Mouse (Mus musculus): Measurements from ENCODE around the gene Dmrtc2. TPM values are rescaled to one million over a fixed set of nuclear protein-coding genes. Genes with fewer than 3 reads are reported as not detected.
A peak's percentile ranks its signal among the peaks of the same experiment; 100 is the strongest.
"Not testable (repeated sequence)": the region's sequence is repeated elsewhere in the genome, so short reads cannot be mapped to it uniquely, and the experiment has no call there.

Gene Dmrtc2
- polyA plus RNA-seq, 1 experiment, result not detected

- no peak for TF ChIP-seq CTCF (IDR thresholded peaks at IDR 0.05; ENCODE audit: control insufficient read depth, insufficient read depth, low read length)
- no peak for TF ChIP-seq POLR2A (IDR thresholded peaks at IDR 0.05; ENCODE audit: borderline replicate concordance, control insufficient read depth, low read depth, low read length)
- Histone ChIP-seq H3K4me3 (replicated peaks; ENCODE audit: control insufficient read depth, low read depth, low read length) (no peak overlapping the region), H3K4me1 (ENCODE audit: control insufficient read depth, insufficient read depth, low read length) (peaks cover 4% of the 10 kb centered on the region), H3K27ac (ENCODE audit: control insufficient read depth, insufficient read depth, low read depth, low read length, poor library complexity) (no peak overlapping the region)
- WGBS, result 80% methylated on average over 9 of the region's 9 CpGs
Measured at GRCm38 (mm10) chr7:24845181-24845580, 24.7 kb upstream of the Dmrtc2 start.

GRCm38 (mm10) chr7:24845713-24846112 is 24.1 kb upstream of the Dmrtc2 start:
- WGBS, result 4% methylated on average over 6 of the region's 6 CpGs
- Histone ChIP-seq H3K27ac (ENCODE audit: control insufficient read depth, insufficient read depth, low read depth, low read length, poor library complexity) (no peak overlapping the region), H3K4me1 (ENCODE audit: control insufficient read depth, insufficient read depth, low read length) (peaks cover 5% of the 10 kb centered on the region), H3K4me3 (replicated peaks; ENCODE audit: control insufficient read depth, low read depth, low read length) (no peak overlapping the region)
- TF ChIP-seq POLR2A (IDR thresholded peaks at IDR 0.05; ENCODE audit: borderline replicate concordance, control insufficient read depth, low read depth, low read length) (no peak), CTCF (IDR thresholded peaks at IDR 0.05; ENCODE audit: control insufficient read depth, insufficient read depth, low read length) (peak; percentile 36; the same call in 1 of the 2 replicates)

GRCm38 (mm10) chr7:24846576-24846975 is 23.3 kb upstream of the Dmrtc2 start:
- not testable (repeated sequence) for H3K27ac ChIP-seq (ENCODE audit: control insufficient read depth, insufficient read depth, low read depth, low read length, poor library complexity)
- 35% methylated on average over 2 of the region's 2 CpGs for WGBS

GRCm38 (mm10) chr7:24850162-24850561 is 19.7 kb upstream of the Dmrtc2 start:
- peaks cover 6% of the 10 kb centered on the region for H3K4me1 ChIP-seq (ENCODE audit: control insufficient read depth, insufficient read depth, low read length)

More at GRCm38 (mm10) chr7:24846576-24846975, 23.3 kb upstream of the Dmrtc2 start:
- H3K4me3 ChIP-seq (replicated peaks; ENCODE audit: control insufficient read depth, low read depth, low read length); H3K4me1 ChIP-seq (ENCODE audit: control insufficient read depth, insufficient read depth, low read length): not testable (repeated sequence)

GRCm38 (mm10) chr7:24850899-24851303 is 19.0 kb upstream of the Dmrtc2 start:
- Histone ChIP-seq H3K27ac (ENCODE audit: control insufficient read depth, insufficient read depth, low read depth, low read length, poor library complexity) (0 out of 2 replicates have a peak overlapping the region, but pooled peaks have one; percentile 43), H3K4me3 (replicated peaks; ENCODE audit: control insufficient read depth, low read depth, low read length) (peak overlapping the region; percentile 14), H3K4me1 (ENCODE audit: control insufficient read depth, insufficient read depth, low read length) (peaks cover 4% of the 10 kb centered on the region)
- WGBS, result 7% methylated on average over 6 of the region's 6 CpGs
- no peak for TF ChIP-seq POLR2A (IDR thresholded peaks at IDR 0.05; ENCODE audit: borderline replicate concordance, control insufficient read depth, low read depth, low read length)
- no peak for TF ChIP-seq CTCF (IDR thresholded peaks at IDR 0.05; ENCODE audit: control insufficient read depth, insufficient read depth, low read length)

More at GRCm38 (mm10) chr7:24850162-24850561, 19.7 kb upstream of the Dmrtc2 start:
- TF ChIP-seq POLR2A (IDR thresholded peaks at IDR 0.05; ENCODE audit: borderline replicate concordance, control insufficient read depth, low read depth, low read length) (no peak), CTCF (IDR thresholded peaks at IDR 0.05; ENCODE audit: control insufficient read depth, insufficient read depth, low read length) (no peak)
- WGBS, result 45% methylated on average over 5 of the region's 5 CpGs
- Histone ChIP-seq H3K27ac (ENCODE audit: control insufficient read depth, insufficient read depth, low read depth, low read length, poor library complexity) (no peak overlapping the region), H3K4me3 (replicated peaks; ENCODE audit: control insufficient read depth, low read depth, low read length) (no peak overlapping the region)

GRCm38 (mm10) chr7:24851596-24852325 is 18.1 kb upstream of the Dmrtc2 start:
- Histone ChIP-seq H3K4me3 (replicated peaks; ENCODE audit: control insufficient read depth, low read depth, low read length) (no peak overlapping the region), H3K27ac (ENCODE audit: control insufficient read depth, insufficient read depth, low read depth, low read length, poor library complexity) (peak overlapping the region; percentile 40), H3K4me1 (ENCODE audit: control insufficient read depth, insufficient read depth, low read length) (peaks cover 4% of the 10 kb centered on the region)
- 73% methylated on average over 5 of the region's 5 CpGs for WGBS
- TF ChIP-seq CTCF (IDR thresholded peaks at IDR 0.05; ENCODE audit: control insufficient read depth, insufficient read depth, low read length) (no peak), POLR2A (IDR thresholded peaks at IDR 0.05; ENCODE audit: borderline replicate concordance, control insufficient read depth, low read depth, low read length) (no peak)

- H3K27ac ChIP-seq (ENCODE audit: control insufficient read depth, insufficient read depth, low read depth, low read length, poor library complexity), result peak overlapping the region; percentile 40
- 38% methylated on average over 8 of the region's 8 CpGs for WGBS
- H3K4me3 ChIP-seq (replicated peaks; ENCODE audit: control insufficient read depth, low read depth, low read length), result no peak overlapping the region
- TF ChIP-seq POLR2A (IDR thresholded peaks at IDR 0.05; ENCODE audit: borderline replicate concordance, control insufficient read depth, low read depth, low read length) (no peak), CTCF (IDR thresholded peaks at IDR 0.05; ENCODE audit: control insufficient read depth, insufficient read depth, low read length) (no peak)
- peaks cover 4% of the 10 kb centered on the region for H3K4me1 ChIP-seq (ENCODE audit: control insufficient read depth, insufficient read depth, low read length)
Measured at GRCm38 (mm10) chr7:24852557-24853232, 17.2 kb upstream of the Dmrtc2 start.

GRCm38 (mm10) chr7:24853233-24853563 is 16.7 kb upstream of the Dmrtc2 start:
- Histone ChIP-seq H3K4me1 (ENCODE audit: control insufficient read depth, insufficient read depth, low read length) (peaks cover 4% of the 10 kb centered on the region), H3K27ac (ENCODE audit: control insufficient read depth, insufficient read depth, low read depth, low read length, poor library complexity) (peak overlapping the region; percentile 18; the same call in 1 of the 2 replicates), H3K4me3 (replicated peaks; ENCODE audit: control insufficient read depth, low read depth, low read length) (no peak overlapping the region)
- no peak for TF ChIP-seq POLR2A (IDR thresholded peaks at IDR 0.05; ENCODE audit: borderline replicate concordance, control insufficient read depth, low read depth, low read length)
